Mouse (Mus musculus): Measurements from ENCODE around the gene Ddb1. TPM values are rescaled to one million over a fixed set of nuclear protein-coding genes. Genes with fewer than 3 reads are reported as not detected.

Ddb1 gene
- 72.4 and 75.5 TPM in 2 replicates for polyA plus RNA-seq (2012; rRNA removed)

DNA sequence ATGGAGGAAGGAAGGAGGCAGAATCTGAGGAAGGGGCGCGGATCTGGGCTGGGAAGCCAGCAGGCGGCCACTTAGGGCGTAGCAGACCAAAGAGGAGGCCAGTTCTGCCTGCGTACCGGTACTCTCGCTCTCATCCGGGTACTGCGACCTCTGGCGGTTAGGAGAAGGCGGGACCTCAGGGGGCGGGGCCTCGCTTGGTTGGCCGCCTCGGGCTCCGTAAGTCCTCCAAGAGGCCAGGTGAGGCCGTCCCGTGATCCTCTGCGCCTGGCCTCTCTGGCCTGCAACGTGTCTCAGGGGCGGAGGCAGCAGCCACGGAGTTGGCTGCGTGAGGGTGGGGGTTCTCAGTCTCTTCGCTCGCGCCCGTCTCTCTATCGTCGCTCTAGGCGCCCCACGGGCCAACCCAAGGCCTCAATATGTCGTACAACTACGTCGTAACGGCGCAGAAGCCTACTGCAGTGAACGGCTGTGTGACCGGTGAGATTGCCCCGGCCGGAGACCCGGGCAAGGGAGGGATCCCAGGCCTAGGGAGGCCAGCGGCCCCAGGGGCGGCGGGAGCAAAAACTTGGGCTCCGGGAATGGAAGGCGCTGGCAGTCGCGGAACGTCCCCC lies at the start of gene Ddb1, which contains the start of gene Tkfc:
Gene Ddb1 (plus strand): TSS at position 35 of the 608 bp plus-strand sequence.
Gene Tkfc (minus strand): TSS at position 362 of the 608 bp plus-strand sequence.

DNA sequence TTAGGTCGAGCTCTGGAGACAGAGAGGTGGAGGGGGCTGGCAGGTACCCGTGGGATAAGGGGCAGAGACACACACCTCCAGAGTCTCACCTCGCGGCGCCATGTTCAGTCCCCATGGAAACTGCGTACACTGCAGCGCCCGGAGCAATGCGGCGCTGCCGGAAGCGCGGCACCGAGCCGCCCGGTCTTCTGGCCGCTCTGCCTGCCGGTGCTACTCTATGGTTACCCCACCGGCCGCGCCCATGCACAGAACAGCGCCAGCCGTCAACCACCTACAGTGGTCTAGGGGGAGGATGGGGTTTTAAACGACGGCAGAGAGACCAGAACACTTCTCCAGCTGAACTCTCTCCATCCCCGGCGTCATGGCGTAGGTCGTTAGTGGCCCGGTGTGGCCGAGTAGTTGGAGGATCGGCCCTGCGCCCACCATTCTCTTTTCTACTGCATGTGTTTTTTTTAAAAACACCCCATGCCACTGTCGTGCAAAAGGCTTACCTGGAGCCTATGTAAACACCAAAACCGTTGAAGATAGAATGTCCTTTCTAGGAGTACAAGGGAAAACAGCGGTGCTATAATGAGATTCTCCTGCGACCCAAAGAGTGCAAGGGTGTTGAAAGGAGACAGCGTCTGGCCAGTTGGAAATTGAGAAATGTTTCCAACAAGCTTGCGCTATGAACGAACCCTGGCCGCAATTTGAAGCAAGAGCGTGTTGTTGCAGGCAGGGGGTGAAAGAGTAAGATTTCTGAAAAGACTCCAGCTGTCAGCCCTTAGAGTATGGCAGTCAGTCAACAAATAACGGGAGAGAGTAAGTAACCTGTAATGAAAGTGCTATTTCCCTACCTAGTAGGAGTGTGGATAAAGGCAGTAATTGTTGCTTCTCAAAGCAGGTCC lies 49.3 kb upstream of the Ddb1 start, which contains the start of gene Tmem216:
Gene Tmem216 (minus strand): TSS at position 615 of the 887 bp plus-strand sequence.

DNA sequence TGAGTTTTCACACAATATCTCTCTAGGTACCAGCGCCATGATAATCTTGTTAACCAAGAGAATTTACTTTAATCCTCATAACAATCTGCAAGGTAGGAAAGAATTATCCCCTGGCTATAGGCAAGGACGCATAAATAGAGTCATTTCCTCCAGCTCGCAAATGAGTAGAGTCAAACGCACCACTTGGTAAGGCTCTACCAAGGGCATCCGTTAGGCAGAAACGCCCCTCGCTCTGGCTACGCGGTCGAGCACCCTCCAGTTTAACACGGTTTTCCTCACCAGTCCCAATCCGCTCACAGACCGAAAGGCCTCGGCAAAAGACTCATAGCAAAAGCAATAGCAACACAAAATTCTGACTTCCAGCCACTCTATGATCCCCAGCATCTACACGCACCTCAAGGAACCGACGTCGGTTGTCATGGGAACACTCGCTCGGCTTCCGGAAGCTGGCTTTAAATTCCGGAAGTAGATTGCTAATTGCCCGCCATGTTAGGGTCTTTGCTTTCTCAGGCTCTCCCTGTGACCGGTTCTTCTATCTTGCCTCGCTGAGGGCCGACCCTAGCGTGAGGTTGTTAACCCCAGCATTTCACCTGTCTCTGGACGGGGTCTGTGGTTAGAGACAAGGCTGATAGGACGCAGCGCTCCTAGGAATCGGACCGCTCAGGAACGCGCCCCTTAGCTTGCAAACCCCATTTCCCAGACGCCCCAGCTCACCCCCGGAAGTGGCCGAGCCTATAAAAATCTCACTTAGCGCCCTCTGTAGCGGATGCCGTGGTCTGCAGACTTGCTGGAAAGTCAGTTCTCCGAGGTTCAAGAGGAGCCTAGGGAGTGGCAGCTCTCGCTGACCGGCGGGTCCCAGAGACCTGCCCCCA lies 28.2 kb upstream of the Ddb1 start, which contains the start of the genes Cyb561a3 and Tmem138:
Gene Cyb561a3 (plus strand): TSS at position 483 of the 872 bp plus-strand sequence.
Gene Tmem138 (minus strand): TSS at position 673 of the 872 bp plus-strand sequence.

DNA sequence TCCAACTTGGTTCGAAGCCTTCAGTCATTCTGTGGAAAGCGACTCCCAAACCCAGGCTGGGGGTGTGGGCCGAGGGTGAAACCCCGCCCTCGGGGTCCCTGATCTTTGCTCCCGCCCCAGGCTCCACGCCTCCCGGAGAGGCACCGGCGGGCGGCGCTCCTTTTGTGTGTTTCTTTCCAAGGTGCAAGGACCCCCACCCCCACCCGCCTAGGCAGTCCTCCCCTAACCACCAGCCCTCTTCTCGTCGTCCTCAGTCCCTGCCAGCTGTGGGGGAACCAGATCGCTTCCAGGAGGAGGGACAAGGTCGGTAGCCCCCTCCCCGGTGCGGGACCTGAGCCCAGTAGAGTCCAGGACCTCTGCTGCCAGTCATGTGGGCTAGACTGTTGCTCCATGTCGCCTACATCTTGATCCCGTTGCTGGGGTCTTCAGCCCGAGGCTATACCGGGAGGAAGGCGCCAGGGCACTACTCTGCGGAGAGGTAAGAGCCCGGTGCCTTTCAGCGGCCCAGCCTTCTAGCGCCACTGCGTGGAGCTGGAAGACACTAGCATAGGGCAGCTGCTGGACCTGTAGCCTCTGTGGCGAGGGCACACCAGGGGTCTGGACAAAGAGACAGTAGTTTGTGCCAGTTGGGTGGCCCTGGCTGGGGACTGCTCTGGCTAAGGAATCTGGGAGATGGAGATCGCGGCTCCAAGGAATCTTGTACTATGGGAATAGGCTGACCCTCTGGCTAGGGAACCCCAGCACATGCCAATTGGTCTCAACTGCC lies 29.2 kb downstream of the Ddb1 start, which contains the start of gene Vwce:
Gene Vwce (plus strand): TSS at position 108 of the 766 bp plus-strand sequence.

DNA sequence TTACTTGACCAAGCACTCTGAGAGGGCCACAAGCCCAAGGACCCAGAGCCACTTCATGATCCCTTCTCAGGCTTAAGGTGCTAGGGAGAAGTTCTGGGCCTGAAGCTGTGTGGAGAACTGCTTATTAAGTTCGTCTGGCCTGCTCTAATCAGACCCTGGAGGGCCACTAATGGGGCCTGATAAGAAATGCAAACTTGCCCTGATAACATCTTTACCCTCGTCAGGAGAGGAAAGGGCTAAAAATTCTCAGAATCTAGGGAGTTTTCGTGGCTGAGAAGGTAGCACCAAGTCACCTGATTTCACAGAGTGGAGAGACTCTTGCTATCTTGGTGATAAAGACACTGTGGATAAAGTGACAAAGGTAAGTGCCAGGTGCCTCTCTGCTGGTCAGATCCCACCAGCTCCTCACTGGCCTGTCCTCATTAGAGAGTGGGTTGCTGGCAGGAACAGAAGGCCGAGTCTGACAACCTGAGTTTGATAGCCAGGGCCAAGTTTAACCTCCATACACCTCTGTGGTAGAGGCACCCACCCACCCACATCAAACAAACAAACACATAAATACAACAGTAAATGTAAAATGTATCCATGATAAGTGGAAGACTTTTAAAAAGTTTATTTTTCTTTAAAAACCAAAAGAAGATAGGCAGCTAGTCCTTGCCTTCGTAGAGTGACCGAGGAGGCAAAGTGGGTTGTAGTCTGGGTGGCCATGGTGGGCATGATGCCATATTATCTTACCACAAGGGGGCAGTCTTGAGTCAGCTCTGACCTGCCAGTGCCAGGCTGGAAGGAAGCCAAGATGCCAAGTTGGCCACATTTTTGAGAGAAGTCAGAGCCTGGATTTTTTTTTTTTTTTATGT lies 73.0 kb downstream of the Ddb1 start, which contains the start of gene Pga5:
Gene Pga5 (minus strand): TSS at position 157 of the 857 bp plus-strand sequence.

Other genes starting within 250 kb of the Ddb1 start
- gene Syt7, start 216.2 kb upstream of the Ddb1 start, polyA plus RNA-seq (2012; rRNA removed), result 25.4 and 29.9 TPM in 2 replicates
- gene Lrrc10b, start 147.9 kb upstream of the Ddb1 start, polyA plus RNA-seq (2012; rRNA removed), result 0.98 and 1.2 TPM in 2 replicates
- gene Ppp1r32, start 122.4 kb upstream of the Ddb1 start, polyA plus RNA-seq (2012; rRNA removed), result 0.29 and 0.40 TPM in 2 replicates
- 23.7 and 26.0 TPM in 2 replicates for gene Cpsf7, start 80.1 kb upstream of the Ddb1 start, polyA plus RNA-seq (2012; rRNA removed)
- 15.4 and 15.9 TPM in 2 replicates for gene Sdhaf2, start 79.2 kb upstream of the Ddb1 start, polyA plus RNA-seq (2012; rRNA removed)
- 9.4 and 9.7 TPM in 2 replicates for gene Tmem216, start 49.1 kb upstream of the Ddb1 start, polyA plus RNA-seq (2012; rRNA removed)
- gene Cyb561a3, start 28.2 kb upstream of the Ddb1 start, polyA plus RNA-seq (2012; rRNA removed), result 39.9 and 52.5 TPM in 2 replicates
- gene Tmem138, start 28.0 kb upstream of the Ddb1 start, polyA plus RNA-seq (2012; rRNA removed), result 4.5 and 6.0 TPM in 2 replicates
- gene Tkfc, start 327 bp downstream of the Ddb1 start, polyA plus RNA-seq (2012; rRNA removed), result 14.1 and 14.2 TPM in 2 replicates
- 0.13 and 0.47 TPM in 2 replicates for gene Vwce, start 28.9 kb downstream of the Ddb1 start, polyA plus RNA-seq (2012; rRNA removed)
- not detected in 2 replicates for gene Pga5, start 72.7 kb downstream of the Ddb1 start, polyA plus RNA-seq (2012; rRNA removed)
- 60.5 and 79.4 TPM in 2 replicates for gene Vps37c, start 83.4 kb downstream of the Ddb1 start, polyA plus RNA-seq (2012; rRNA removed)
- 0.84 and 1.2 TPM in 2 replicates for gene Cd5, start 133.7 kb downstream of the Ddb1 start, polyA plus RNA-seq (2012; rRNA removed)
- 1.4 TPM in 2 replicates for gene Cd6, start 224.7 kb downstream of the Ddb1 start, polyA plus RNA-seq (2012; rRNA removed)
- 6.3 and 6.8 TPM in 2 replicates for gene Slc15a3, start 234.4 kb downstream of the Ddb1 start, polyA plus RNA-seq (2012; rRNA removed)